Mouse (Mus musculus) intestine, embryonic 16.5 days (tissue): ENCODE measurements around the gene Rab7. TPM values are rescaled to one million over a fixed set of nuclear protein-coding genes. Genes with fewer than 3 reads are reported as not detected.

ENCODE experiments used
- ATAC-seq: fragments of 200-750 bp; cut with Nextera tagmentation; 2 replicates; pipeline ENCODE4 v1.8.0; 2017; ENCODE audit warnings: moderate TSS enrichment, moderate library complexity
- H3K27ac ChIP-seq: fragments of 300-500 bp; sonication (generic); 2 replicates; pipeline ENCODE4 v1.5.1; 2014; ENCODE audit warnings: mild to moderate bottlenecking, low read length
- H3K27me3 ChIP-seq: fragments of 300-500 bp; sonication (generic); replicated peaks from 2 replicates; pipeline ENCODE4 v1.6.1; 2014; ENCODE audit warnings: low read length, control low read depth, mixed read lengths; ENCODE audit not compliant: control insufficient read depth, insufficient read depth
- H3K36me3 ChIP-seq: fragments of 300-500 bp; sonication (generic); 2 replicates; pipeline ENCODE4 v1.6.1; 2014; ENCODE audit warnings: low read length, control low read depth; ENCODE audit not compliant: control insufficient read depth, insufficient read depth
- H3K4me1 ChIP-seq: fragments of 300-500 bp; sonication (generic); 2 replicates; pipeline ENCODE4 v1.6.1; 2014; ENCODE audit warnings: low read length, control low read depth, mixed read lengths; ENCODE audit not compliant: control insufficient read depth, insufficient read depth
- H3K4me2 ChIP-seq: fragments of 300-500 bp; sonication (generic); 2 replicates; pipeline ENCODE4 v1.6.1; 2014; ENCODE audit warnings: low read depth, low read length, control low read depth
- H3K4me3 ChIP-seq: fragments of 300-500 bp; sonication (generic); 2 replicates; pipeline ENCODE4 v1.5.1; 2014; ENCODE audit warnings: mild to moderate bottlenecking, low read length
- H3K9ac ChIP-seq: fragments of 300-500 bp; sonication (generic); 2 replicates; pipeline ENCODE4 v1.6.1; 2014; ENCODE audit warnings: low read depth, low read length
- H3K9me3 ChIP-seq: fragments of 300-500 bp; sonication (generic); 2 replicates; pipeline ENCODE4 v1.6.1; 2016; ENCODE audit warnings: low read length, control low read depth; ENCODE audit not compliant: control insufficient read depth
- WGBS: fragments of 180-500 bp; shearing (Covaris S2); extraction: QIAGEN DNeasy Blood & Tissue Kit; methylation state at CpG from one replicate; pipeline ENCODE4 v1.1.7; 2014; 5-methylcytosine and 5-hydroxymethylcytosine counted together
- polyA plus RNA-seq: library from polyadenylated mRNA; unstranded; fragments of >200 nt; fragmentation: Nextera tagmentation; extraction: Ambion mirVana; gene quantifications from 2 replicates; pipeline ENCODE4 v1.2.1, GENCODE M21; 2015

The Rab7 gene
- 286 and 289 TPM in 2 replicates for polyA plus RNA-seq

DNA sequence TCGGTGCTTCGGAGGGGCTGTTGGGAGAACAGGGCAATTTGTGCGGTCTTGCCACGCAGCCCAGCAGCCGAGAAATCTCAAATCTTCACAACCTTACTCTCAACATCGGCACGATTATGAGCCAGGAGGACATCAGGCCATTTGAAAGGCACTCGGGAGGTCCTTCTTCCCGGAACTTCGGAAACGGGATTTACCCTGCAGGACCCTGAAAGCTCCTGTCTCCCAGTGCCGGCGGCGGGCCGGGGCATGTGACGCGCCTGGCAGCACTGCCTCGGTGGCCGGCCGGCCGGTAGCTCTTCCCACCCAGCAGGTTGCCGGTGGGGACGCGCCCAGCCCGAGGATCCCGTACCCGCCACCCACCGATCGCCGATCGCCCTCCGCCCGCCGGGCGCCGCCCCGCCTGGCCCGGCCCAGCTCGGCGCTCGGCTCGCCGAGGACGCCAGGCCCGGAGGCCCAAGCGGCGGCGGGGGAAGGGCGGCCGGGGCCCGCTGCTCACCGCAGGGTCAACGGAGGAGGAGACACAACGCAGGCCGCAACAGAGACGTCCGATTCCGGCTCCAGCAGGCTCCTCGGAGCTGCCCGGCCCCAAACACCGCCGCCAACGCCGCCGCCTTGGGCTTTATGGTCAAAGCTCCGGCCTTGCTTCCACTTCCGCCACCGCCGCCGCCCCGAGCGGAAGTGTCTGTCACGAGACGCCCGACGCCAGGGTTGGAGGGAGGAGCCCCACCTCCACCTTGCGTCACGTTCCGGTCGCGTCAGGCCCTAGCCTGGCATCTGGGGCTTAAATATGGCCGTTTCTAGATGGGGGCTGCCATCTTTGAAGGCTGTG lies at the start of gene Rab7:
TSS of gene Rab7 (minus strand) at position 694 of the 829 bp plus-strand sequence.
- peak within 1 kb of the TSS; percentile 98 for H3K9ac ChIP-seq
- H3K36me3 ChIP-seq, result no peaks in the 10 kb centered on the region
- no peaks in the 10 kb centered on the region; the same call in 1 of the 2 replicates for H3K27me3 ChIP-seq
- peak within 1 kb of the TSS; percentile 87 for H3K27ac ChIP-seq
- H3K9me3 ChIP-seq, result no peaks in the 10 kb centered on the region
- H3K4me1 ChIP-seq, result peaks cover 18% of the 10 kb centered on the region
- H3K4me3 ChIP-seq, result peak within 1 kb of the TSS; percentile 93
- peak within 1 kb of the TSS; percentile 56 for H3K4me2 ChIP-seq
- peak; percentile 93 for ATAC-seq
- under 1% methylated on average over 82 of the region's 82 CpGs for WGBS

DNA sequence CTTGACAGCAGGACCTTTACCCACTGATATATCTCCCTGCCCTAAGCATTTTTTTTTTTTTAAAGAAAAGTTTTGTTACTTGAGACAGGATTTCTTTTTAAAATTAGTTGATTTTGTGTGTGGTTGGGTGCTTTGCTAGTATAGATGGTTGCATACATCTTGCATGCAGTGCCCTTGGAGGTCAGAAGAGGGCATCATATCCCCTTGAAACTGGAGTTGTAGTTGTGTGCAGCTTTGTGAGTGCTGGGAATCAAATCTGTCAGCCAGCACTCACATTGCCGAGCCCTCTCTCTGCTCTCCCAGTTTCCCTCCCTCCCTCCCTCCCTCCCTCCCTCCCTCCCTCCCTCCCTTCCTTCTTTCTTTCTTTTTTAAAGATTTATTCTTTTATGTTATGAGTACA lies 43.9 kb upstream of the Rab7 start:
- Histone ChIP-seq H3K27me3 (no peaks in the 10 kb centered on the region), H3K9ac (no peak overlapping the region), H3K9me3 (no peaks in the 10 kb centered on the region), H3K4me3 (no peak overlapping the region), H3K4me1 (peaks cover 15% of the 10 kb centered on the region), H3K27ac (no peak overlapping the region), H3K4me2 (no peak overlapping the region), H3K36me3 (peaks cover 11% of the 10 kb centered on the region; the same call in 1 of the 2 replicates)
- no peak for ATAC-seq
- 78% methylated on average over 1 of the region's 1 CpGs for WGBS

DNA sequence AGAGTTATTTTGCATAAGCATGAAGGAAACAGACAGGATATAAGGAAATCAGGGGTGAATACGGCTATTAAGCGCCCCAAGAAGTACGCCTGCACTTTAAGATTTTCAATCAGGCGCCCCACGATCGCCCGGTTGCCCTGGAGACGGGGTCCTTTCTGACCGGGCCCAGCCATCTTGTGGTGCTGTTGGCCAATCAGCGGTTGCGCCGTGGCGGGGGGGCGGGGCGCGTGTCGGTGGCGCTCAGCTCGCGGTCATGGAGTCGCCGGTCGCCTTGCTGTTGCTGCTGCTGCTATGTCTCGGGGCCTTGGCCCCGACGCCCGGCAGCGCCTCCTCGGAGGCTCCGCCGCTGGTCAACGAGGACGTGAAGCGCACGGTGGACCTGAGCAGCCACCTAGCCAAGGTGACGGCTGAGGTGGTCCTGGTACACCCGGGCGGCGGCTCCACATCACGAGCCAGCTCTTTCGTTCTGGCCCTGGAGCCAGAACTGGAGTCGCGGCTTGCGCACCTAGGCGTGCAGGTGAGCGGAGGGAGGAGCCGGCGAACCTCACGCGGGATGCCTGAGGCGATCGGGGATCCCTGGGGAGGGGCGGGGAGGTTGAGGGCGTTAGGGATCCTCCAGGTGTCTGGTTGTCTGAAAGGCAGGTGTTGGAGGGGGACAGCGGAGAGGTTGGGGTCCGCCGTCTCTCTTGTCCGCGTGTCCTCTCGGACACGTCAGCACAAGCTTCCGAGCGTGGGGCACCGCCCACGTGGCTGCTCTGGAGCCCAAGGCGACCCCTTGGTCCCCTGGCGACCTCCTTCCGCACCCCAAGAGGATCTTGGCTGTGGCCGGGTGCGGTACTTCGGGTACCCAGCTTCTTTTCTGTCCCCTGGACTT lies 39.4 kb upstream of the Rab7 start, which contains the start of gene Rpn1:
TSS of gene Rpn1 (plus strand) at position 205 of the 874 bp plus-strand sequence.
- peak within 1 kb of the TSS; percentile 93 for H3K9ac ChIP-seq
- H3K27me3 ChIP-seq, result no peaks in the 10 kb centered on the region
- no peaks in the 10 kb centered on the region for H3K9me3 ChIP-seq
- WGBS, result under 1% methylated on average over 71 of the region's 71 CpGs
- peak within 1 kb of the TSS; percentile 82 for H3K27ac ChIP-seq
- peaks cover 18% of the 10 kb centered on the region for H3K4me1 ChIP-seq
- peak within 1 kb of the TSS; percentile 99 for H3K4me3 ChIP-seq
- H3K36me3 ChIP-seq, result no peaks in the 10 kb centered on the region
- H3K4me2 ChIP-seq, result peak within 1 kb of the TSS; percentile 58
- ATAC-seq, result peak; percentile 97

DNA sequence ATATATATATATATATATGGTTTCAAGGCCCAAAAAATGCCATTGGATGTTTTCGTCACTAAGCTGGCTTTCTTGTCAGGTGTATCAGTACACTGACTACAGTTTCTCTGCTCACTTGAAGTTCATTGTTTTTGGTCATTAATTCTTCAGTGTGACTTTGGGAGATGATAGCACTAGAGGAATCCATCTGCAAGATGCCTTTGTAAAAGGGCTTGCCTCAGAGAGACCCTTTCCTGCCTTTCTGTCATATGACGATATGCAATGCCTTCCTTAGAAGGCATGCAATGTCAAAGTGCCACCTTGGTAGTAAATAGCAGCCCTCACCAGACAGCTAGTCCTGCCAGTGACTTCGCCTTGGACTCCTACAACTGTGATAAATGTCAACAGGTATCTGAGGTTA lies 38.6 kb upstream of the Rab7 start:
- peak; percentile 36; the same call in 1 of the 2 replicates for ATAC-seq
- 66% methylated on average over 3 of the region's 3 CpGs for WGBS
- H3K27ac ChIP-seq, result no peak overlapping the region; the same call in 1 of the 2 replicates
- no peaks in the 10 kb centered on the region for H3K9me3 ChIP-seq
- H3K36me3 ChIP-seq, result no peaks in the 10 kb centered on the region
- peak overlapping the region; percentile 58 for H3K4me2 ChIP-seq
- H3K4me3 ChIP-seq, result peak overlapping the region; percentile 99; the same call in 1 of the 2 replicates
- H3K9ac ChIP-seq, result peak overlapping the region; percentile 37; the same call in 1 of the 2 replicates
- H3K27me3 ChIP-seq, result no peaks in the 10 kb centered on the region
- H3K4me1 ChIP-seq, result peaks cover 18% of the 10 kb centered on the region

DNA sequence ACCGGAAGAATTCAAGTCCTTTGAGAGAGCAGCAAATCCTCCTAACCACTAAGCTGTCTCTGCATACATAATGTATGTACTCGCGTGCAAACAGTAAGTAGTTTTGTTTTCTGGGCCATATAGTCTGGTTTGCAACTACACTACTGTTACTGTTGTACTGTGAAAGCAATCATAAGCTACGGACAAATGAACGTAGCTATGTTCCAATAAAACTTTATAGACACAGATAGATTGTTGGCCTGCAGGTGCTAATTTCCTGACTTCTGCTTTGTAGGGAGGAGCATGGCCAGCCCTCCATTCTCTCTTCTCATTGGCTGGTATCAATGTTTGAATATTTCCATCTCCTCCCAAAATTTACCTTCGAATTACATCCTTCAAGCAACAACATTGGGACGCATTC lies 38.0 kb upstream of the Rab7 start:
- Histone ChIP-seq H3K4me2 (no peak overlapping the region), H3K4me1 (peaks cover 18% of the 10 kb centered on the region), H3K9ac (no peak overlapping the region), H3K36me3 (no peaks in the 10 kb centered on the region), H3K4me3 (no peak overlapping the region), H3K27me3 (no peaks in the 10 kb centered on the region), H3K27ac (no peak overlapping the region), H3K9me3 (no peaks in the 10 kb centered on the region)
- no peak for ATAC-seq
- 89% methylated on average over 7 of the region's 7 CpGs for WGBS

DNA sequence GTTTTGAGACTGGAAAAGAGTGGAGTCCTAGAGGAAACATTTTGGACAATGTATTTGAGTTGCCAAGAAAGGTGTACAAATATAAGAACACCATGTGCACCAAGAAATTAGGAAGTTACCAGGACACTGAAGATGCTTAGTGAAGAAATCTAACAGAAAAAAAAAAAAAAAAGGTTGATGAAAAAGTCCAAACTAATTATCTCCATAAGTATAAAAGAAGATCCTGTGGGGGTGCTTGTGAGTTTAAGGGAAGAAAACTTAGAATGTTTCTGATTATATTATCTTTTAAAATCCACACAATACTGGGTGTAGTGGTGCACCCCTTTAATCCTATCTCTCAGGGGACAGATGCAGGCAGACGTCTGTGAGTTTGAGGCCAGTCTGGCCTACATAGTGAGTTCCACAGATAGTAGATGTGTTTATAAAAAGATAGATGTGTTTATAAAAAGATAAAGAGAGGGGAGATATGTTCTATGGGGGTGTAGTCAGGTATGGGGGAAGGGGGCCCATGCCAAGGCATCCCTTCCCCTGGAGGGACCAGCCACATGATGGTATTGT lies 31.0 kb upstream of the Rab7 start:
- Histone ChIP-seq H3K9me3 (no peaks in the 10 kb centered on the region), H3K4me2 (no peak overlapping the region), H3K4me1 (0 out of 2 replicates have a peak, but pooled peaks cover 2% of the 10 kb centered on the region), H3K27ac (no peak overlapping the region), H3K36me3 (no peaks in the 10 kb centered on the region), H3K9ac (no peak overlapping the region), H3K4me3 (no peak overlapping the region), H3K27me3 (no peaks in the 10 kb centered on the region)
- WGBS, result 72% methylated on average over 1 of the region's 1 CpGs
- no peak for ATAC-seq

DNA sequence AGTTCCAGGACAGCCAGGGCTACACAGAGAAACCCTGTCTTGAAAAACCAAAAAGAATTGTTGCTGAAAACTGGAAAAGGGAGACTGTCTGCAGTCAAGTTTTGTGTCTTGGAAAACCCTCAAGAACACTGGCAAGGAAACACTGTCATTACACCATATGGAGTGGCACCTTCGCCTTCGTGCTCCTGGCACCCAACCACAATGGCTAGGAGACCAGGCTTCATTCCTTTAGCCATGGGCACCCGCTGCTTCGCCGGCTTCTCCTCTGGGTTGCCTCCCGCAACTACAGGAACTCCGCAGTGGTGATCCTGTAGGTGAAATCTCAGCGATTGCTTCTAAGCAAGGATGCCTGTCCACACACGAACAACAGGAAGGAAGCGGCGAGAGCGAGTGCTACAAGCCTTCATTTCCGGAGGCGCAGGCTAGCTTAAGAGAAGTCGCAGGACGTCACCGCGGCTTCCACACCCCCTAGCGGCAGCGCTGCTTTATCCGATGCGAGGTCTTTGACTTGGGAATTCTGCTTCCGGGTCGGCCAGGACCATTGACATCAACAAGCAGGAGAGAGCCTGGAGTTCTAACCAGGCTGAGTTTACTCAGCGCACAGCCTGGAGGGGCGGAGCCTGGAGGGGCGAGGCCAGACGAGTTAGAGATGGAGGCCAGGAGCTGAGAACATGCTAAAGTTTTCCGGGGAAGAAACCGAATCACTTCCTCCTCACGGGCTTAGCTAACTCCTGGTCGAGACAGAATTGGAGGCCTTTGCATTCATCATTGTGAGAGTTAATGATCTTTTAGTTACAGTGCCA lies 29.9 kb upstream of the Rab7 start:
- peak overlapping the region; percentile 75 for H3K9ac ChIP-seq
- no peaks in the 10 kb centered on the region for H3K36me3 ChIP-seq
- WGBS, result 4% methylated on average over 32 of the region's 32 CpGs

DNA sequence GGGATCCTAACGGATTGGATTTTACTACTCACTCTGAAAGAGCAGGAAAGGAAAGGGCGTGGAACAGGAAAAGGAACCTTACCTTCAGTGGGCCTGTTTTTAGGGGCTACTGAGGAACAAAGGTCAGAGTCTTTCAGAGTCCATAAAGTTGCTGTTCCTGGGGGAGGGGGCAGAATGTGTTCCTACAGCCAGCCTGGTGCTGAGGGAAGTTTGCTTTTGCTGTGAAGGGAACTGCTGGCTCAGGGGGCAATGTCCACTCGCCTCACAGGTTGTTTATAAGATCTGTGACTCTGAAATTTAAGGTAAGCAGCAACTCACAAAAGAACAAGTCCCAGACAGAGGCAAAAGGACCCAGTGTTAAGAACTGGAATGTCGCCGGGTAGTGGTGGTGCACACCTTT lies 26.1 kb upstream of the Rab7 start:
- Histone ChIP-seq H3K27ac (peak overlapping the region; percentile 74), H3K27me3 (no peaks in the 10 kb centered on the region), H3K9me3 (no peaks in the 10 kb centered on the region), H3K4me3 (no peak overlapping the region), H3K4me2 (peak overlapping the region; percentile 13; the same call in 1 of the 2 replicates), H3K9ac (0 out of 2 replicates have a peak overlapping the region, but pooled peaks have one; percentile 12), H3K36me3 (no peaks in the 10 kb centered on the region), H3K4me1 (0 out of 2 replicates have a peak, but pooled peaks cover 2% of the 10 kb centered on the region)
- WGBS, result 66% methylated on average over 5 of the region's 5 CpGs
- peak; percentile 75 for ATAC-seq

More for the DNA sequence above, 29.9 kb upstream of the Rab7 start:
- 0 out of 2 replicates have a peak, but pooled peaks cover 2% of the 10 kb centered on the region for H3K4me1 ChIP-seq
- peak overlapping the region; percentile 90 for H3K27ac ChIP-seq
- H3K4me2 ChIP-seq, result peak overlapping the region; percentile 85
- peak; percentile 97 for ATAC-seq
- H3K9me3 ChIP-seq, result no peaks in the 10 kb centered on the region
- no peaks in the 10 kb centered on the region for H3K27me3 ChIP-seq
- H3K4me3 ChIP-seq, result peak overlapping the region; percentile 50
